Comparison of ENCODE assay signal across 8 mouse cellular contexts in the genomic region with DNA sequence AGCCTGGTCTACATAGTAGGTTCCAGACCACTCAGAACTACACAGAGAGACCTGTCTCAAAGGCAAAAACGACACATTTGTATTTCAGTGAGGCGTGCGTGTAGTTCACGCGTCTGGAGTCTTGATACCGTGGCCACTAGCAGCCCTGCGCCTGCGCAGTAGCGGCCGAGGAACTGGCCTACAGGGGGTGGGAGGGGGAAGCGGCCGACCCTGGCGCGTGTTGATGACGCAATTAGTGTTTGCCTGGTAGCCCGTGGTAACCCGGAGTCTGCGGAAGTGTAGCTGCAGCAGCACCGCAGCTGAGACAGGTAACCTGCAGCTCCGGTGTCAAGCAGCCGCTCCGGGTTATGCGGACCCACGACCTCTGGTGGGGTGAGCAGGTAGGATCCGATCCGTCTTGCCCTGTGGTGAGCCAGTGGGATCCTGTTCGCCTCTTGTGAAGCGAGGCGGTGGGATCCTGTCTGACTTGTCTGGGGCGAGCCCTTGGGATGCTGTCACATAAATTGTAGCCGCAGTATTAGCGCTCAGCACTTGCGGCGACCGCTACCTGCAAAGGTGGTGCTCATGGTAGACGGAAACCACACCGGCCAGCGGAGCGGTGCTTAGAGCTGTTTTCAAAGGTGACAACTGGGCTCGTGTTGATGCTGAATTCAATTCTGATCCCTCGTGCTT. TPM values are rescaled to one million over a fixed set of nuclear protein-coding genes. Genes with fewer than 3 reads are reported as not detected.
A peak's percentile ranks its signal among the peaks of the same experiment; 100 is the strongest.
DNase-seq lines count a peak whose midpoint lies in the region; ATAC-seq lines count a peak whose summit lies in the region.

A gene (plus strand): TSS at position 254 of the 672 bp plus-strand sequence.

- peaks cover 7% of the 10 kb centered on the region for H3K4me1 ChIP-seq in hindbrain, embryonic 16.5 days (ENCODE audit: control insufficient read depth, insufficient read depth, low read depth, low read length)

- peak; percentile 96 for DNase-seq in WW6 (ENCODE audit: low read depth, low spot score)
- DNase-seq in cerebellum, postnatal 4 days (ENCODE audit: low spot score in 2 of 2), result peak; percentile 98
- peak; percentile 96 for DNase-seq in gastrocnemius, adult 18-20 months (ENCODE audit: low spot score)
- DNase-seq in left cerebral cortex, adult 18-20 months (ENCODE audit: low spot score in 2 of 2), result peak; percentile 98
- DNase-seq in right cerebral cortex, adult 18-20 months, result peak; percentile 94
- DNase-seq in urinary bladder, postnatal 10 days (ENCODE audit: low spot score), result peak; percentile 97

- no peaks in the 10 kb centered on the region for H3K27me3 ChIP-seq in hindbrain, embryonic 16.5 days (replicated peaks; ENCODE audit: control insufficient read depth, insufficient read depth, low read length)

- H3K9ac ChIP-seq in hindbrain, embryonic 16.5 days (ENCODE audit: low read depth, low read length), result peak within 1 kb of the TSS; percentile 78

- no peaks in the 10 kb centered on the region for H3K9me3 ChIP-seq in hindbrain, embryonic 16.5 days (ENCODE audit: control insufficient read depth, low read length)

- H3K27ac ChIP-seq in hindbrain, embryonic 16.5 days (ENCODE audit: low read depth, low read length), result peak within 1 kb of the TSS; percentile 50; the same call in 1 of the 2 replicates
- H3K27ac ChIP-seq in macrophage, result peak within 1 kb of the TSS; percentile 27; the same call in 1 of the 2 replicates

- H3K4me2 ChIP-seq in hindbrain, embryonic 16.5 days (ENCODE audit: low read length), result peak within 1 kb of the TSS; percentile 69

- peaks cover 12% of the 10 kb centered on the region; the same call in 1 of the 2 replicates for H3K79me2 ChIP-seq in macrophage (ENCODE audit: inconsistent target)

- WGBS in hindbrain, embryonic 16.5 days, result under 1% methylated on average over 41 of the region's 41 CpGs
- under 1% methylated on average over 41 of the region's 41 CpGs for WGBS in macrophage (ENCODE audit: missing documents)

- ATAC-seq in hindbrain, embryonic 16.5 days, result peak; percentile 97

- peak within 1 kb of the TSS; percentile 56 for H3K4me3 ChIP-seq in hindbrain, embryonic 16.5 days (ENCODE audit: low read length)
- peak within 1 kb of the TSS; percentile 99 for H3K4me3 ChIP-seq in macrophage (ENCODE audit: inconsistent target)

- H3K36me3 ChIP-seq in hindbrain, embryonic 16.5 days (ENCODE audit: control insufficient read depth, insufficient read depth, low read length), result no peaks in the 10 kb centered on the region
- no peaks in the 10 kb centered on the region for H3K36me3 ChIP-seq in macrophage (ENCODE audit: inconsistent target)

RNA-seq across cellular contexts. Expression of the gene that starts here (rescaled TPM):
- total RNA-seq in gastrocnemius, adult 18-20 months (2021), result 10 to 100 TPM; 46.4 to 82.7 TPM
- polyA plus RNA-seq in hindbrain, embryonic 16.5 days (2015; fragmentation: Nextera tagmentation; extraction: Ambion mirVana), result 28.6 and 30.1 TPM in 2 replicates
- 100 to 1,000 TPM; 104 to 111 TPM for total RNA-seq in left cerebral cortex, adult 18-20 months (2021)
- 1,000 to 10,000 TPM in 14 of 26 experiments, 100 to 1,000 TPM in 12; 483 to 2,396 (median 1,149) TPM for total RNA-seq in macrophage (2018; cell fraction: chromatin; rRNA removed)
- total RNA-seq in macrophage (2018; cell fraction: cytosol; rRNA removed), result 100 to 1,000 TPM in 4 of 26 experiments, 10 to 100 TPM in 22; 41.9 to 120 (median 75.0) TPM
- 1,000 to 10,000 TPM in 2 of 26 experiments, 100 to 1,000 TPM in 24; 181 to 1,221 (median 494) TPM for total RNA-seq in macrophage (2018; cell fraction: nucleus; rRNA removed)
- 59.3 to 123 TPM (median 81.6 TPM) in 3 replicates for polyA plus RNA-seq in macrophage (2018)

Comparison
In these comparisons a context has a peak if more than half of its experiments do, and no peak if none do; other contexts are left out.
1. Peak in every context shown above with its lines: DNase-seq, ATAC-seq, H3K4me3 ChIP-seq and H3K27ac ChIP-seq.